Mouse (Mus musculus): ENCODE data around the gene Flnc. TPM values are rescaled to one million over a fixed set of nuclear protein-coding genes. Genes with fewer than 3 reads are reported as not detected.

The Flnc gene
- total and polyA plus RNA-seq, 2 experiments from 2014 or later: 1.8 to 19.4 TPM

- Histone ChIP-seq H3K9me3 (ENCODE audit: low read length) (no peaks in the 10 kb centered on the region), H3K27ac (no peak overlapping the region), H3K36me3 (ENCODE audit: insufficient read depth, low read length) (peaks cover 12% of the 10 kb centered on the region; the same call in 1 of the 2 replicates), H3K4me2 (ENCODE audit: low read depth, low read length) (no peak overlapping the region; the same call in 1 of the 2 replicates), H3K27me3 (ENCODE audit: insufficient read depth, low read length) (no peaks in the 10 kb centered on the region), H3K4me3 (ENCODE audit: low read length) (no peak overlapping the region), H3K4me1 (ENCODE audit: insufficient read depth, low read length) (no peaks in the 10 kb centered on the region), H3K9ac (replicated peaks; ENCODE audit: low read length) (no peak overlapping the region)
- TF ChIP-seq CTCF (IDR thresholded peaks at IDR 0.05; ENCODE audit: low read depth): no peak
- ATAC-seq (no peak), DNase-seq (ENCODE audit: low spot score) (no peak)
- 51% methylated on average over 2 of the region's 2 CpGs for WGBS
Measured at GRCm38 (mm10) chr6:29474736-29475135, 41.7 kb downstream of the Flnc start.

DNA sequence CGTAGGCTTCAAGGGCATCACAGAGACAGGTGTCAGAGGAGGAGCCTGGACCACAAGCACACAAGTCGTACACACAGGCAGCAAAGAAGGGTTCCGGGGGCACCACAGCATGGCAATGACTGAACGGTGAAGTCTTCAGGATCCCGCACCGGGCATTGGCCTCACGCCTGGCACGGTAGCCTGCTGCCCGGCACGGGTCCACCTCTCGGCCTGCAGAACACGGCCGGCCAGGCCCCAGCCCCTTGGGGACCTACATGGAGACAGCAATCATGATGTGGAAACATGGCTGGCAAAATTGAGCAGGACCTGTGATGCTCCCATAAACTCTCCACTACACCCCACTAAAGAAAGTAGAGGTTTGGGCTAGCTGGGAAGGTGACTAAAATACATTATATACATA lies 49.6 kb downstream of the Flnc start:
- no peak for ATAC-seq

GRCm38 (mm10) chr6:29484716-29485559 lies 51.9 kb downstream of the Flnc start:
- DNase-seq (ENCODE audit: low spot score) (peak; percentile 82), ATAC-seq (peak; percentile 64)
- Histone ChIP-seq H3K27me3 (ENCODE audit: insufficient read depth, low read length) (no peaks in the 10 kb centered on the region), H3K27ac (no peak overlapping the region), H3K4me1 (ENCODE audit: insufficient read depth, low read length) (no peaks in the 10 kb centered on the region), H3K4me2 (ENCODE audit: low read depth, low read length) (peak overlapping the region; percentile 62), H3K4me3 (ENCODE audit: low read length) (peak overlapping the region; percentile 21), H3K36me3 (ENCODE audit: insufficient read depth, low read length) (no peaks in the 10 kb centered on the region), H3K9me3 (ENCODE audit: low read length) (no peaks in the 10 kb centered on the region), H3K9ac (replicated peaks; ENCODE audit: low read length) (no peak overlapping the region)
- WGBS: 5% methylated on average over 26 of the region's 26 CpGs
- peak; percentile 96 for TF ChIP-seq CTCF (IDR thresholded peaks at IDR 0.05; ENCODE audit: low read depth)

More for the DNA sequence above, 49.6 kb downstream of the Flnc start:
- 92% methylated on average over 13 of the region's 13 CpGs for WGBS
- H3K36me3 ChIP-seq (ENCODE audit: insufficient read depth, low read length): no peaks in the 10 kb centered on the region
- no peak overlapping the region for H3K27ac ChIP-seq
- no peaks in the 10 kb centered on the region for H3K9me3 ChIP-seq (ENCODE audit: low read length)
- no peak for DNase-seq (ENCODE audit: low spot score)
- no peaks in the 10 kb centered on the region for H3K4me1 ChIP-seq (ENCODE audit: insufficient read depth, low read length)
- H3K9ac ChIP-seq (replicated peaks; ENCODE audit: low read length): no peak overlapping the region
- TF ChIP-seq CTCF (IDR thresholded peaks at IDR 0.05; ENCODE audit: low read depth): no peak
- no peaks in the 10 kb centered on the region for H3K27me3 ChIP-seq (ENCODE audit: insufficient read depth, low read length)
- no peak overlapping the region for H3K4me3 ChIP-seq (ENCODE audit: low read length)
- no peak overlapping the region for H3K4me2 ChIP-seq (ENCODE audit: low read depth, low read length)

GRCm38 (mm10) chr6:29485951-29486350 lies 52.9 kb downstream of the Flnc start:
- Histone ChIP-seq H3K9ac (replicated peaks; ENCODE audit: low read length) (no peak overlapping the region), H3K27me3 (ENCODE audit: insufficient read depth, low read length) (no peaks in the 10 kb centered on the region), H3K27ac (no peak overlapping the region), H3K4me2 (ENCODE audit: low read depth, low read length) (no peak overlapping the region), H3K4me1 (ENCODE audit: insufficient read depth, low read length) (no peaks in the 10 kb centered on the region), H3K4me3 (ENCODE audit: low read length) (no peak overlapping the region), H3K36me3 (ENCODE audit: insufficient read depth, low read length) (no peaks in the 10 kb centered on the region), H3K9me3 (ENCODE audit: low read length) (no peaks in the 10 kb centered on the region)
- 53% methylated on average over 2 of the region's 2 CpGs for WGBS
- TF ChIP-seq CTCF (IDR thresholded peaks at IDR 0.05; ENCODE audit: low read depth): no peak
- ATAC-seq (no peak), DNase-seq (ENCODE audit: low spot score) (no peak)

DNA sequence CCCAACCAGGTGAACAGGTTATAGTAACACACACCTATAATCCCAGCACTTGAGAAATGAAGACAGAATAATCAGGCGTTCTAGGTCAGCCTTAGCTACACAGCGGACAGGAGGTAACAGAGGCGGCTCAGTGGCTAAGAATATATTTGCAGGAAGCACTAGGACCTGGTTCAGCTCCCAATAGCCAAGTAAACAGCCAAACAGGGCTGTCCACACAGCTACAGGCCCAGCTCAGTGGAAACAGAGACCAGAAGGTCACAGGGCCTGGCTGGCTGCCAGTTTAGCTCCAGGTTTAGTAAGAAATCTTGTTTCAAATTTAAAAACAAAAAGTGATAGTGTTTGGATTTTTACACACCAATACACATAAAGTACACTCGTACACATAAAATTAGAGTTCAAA lies 61.0 kb downstream of the Flnc start:
- H3K27ac ChIP-seq: no peak overlapping the region
- no peaks in the 10 kb centered on the region for H3K36me3 ChIP-seq (ENCODE audit: insufficient read depth, low read length)
- TF ChIP-seq CTCF (IDR thresholded peaks at IDR 0.05; ENCODE audit: low read depth): no peak
- no peak for DNase-seq (ENCODE audit: low spot score)
- WGBS: 87% methylated on average over 4 of the region's 4 CpGs
- H3K4me2 ChIP-seq (ENCODE audit: low read depth, low read length): no peak overlapping the region
- H3K4me3 ChIP-seq (ENCODE audit: low read length): no peak overlapping the region
- ATAC-seq: no peak
- no peak overlapping the region for H3K9ac ChIP-seq (replicated peaks; ENCODE audit: low read length)
- H3K27me3 ChIP-seq (ENCODE audit: insufficient read depth, low read length): peaks cover 14% of the 10 kb centered on the region; the same call in 1 of the 2 replicates
- H3K9me3 ChIP-seq (ENCODE audit: low read length): no peaks in the 10 kb centered on the region
- H3K4me1 ChIP-seq (ENCODE audit: insufficient read depth, low read length): no peaks in the 10 kb centered on the region

GRCm38 (mm10) chr6:29496270-29496669 lies 63.2 kb downstream of the Flnc start:
- 19% methylated on average over 24 of the region's 25 CpGs for WGBS
- no peak overlapping the region for H3K4me3 ChIP-seq (ENCODE audit: low read length)

GRCm38 (mm10) chr6:29497791-29498190 lies 64.7 kb downstream of the Flnc start:
- TF ChIP-seq CTCF (IDR thresholded peaks at IDR 0.05; ENCODE audit: low read depth): no peak
- Histone ChIP-seq H3K27ac (no peak overlapping the region), H3K36me3 (ENCODE audit: insufficient read depth, low read length) (no peaks in the 10 kb centered on the region), H3K4me2 (ENCODE audit: low read depth, low read length) (no peak overlapping the region), H3K9me3 (ENCODE audit: low read length) (no peaks in the 10 kb centered on the region), H3K4me3 (ENCODE audit: low read length) (no peak overlapping the region), H3K4me1 (ENCODE audit: insufficient read depth, low read length) (no peaks in the 10 kb centered on the region), H3K9ac (replicated peaks; ENCODE audit: low read length) (no peak overlapping the region), H3K27me3 (ENCODE audit: insufficient read depth, low read length) (peaks cover 14% of the 10 kb centered on the region; the same call in 1 of the 2 replicates)
- peak; percentile 43 for DNase-seq (ENCODE audit: low spot score)
- WGBS: 38% methylated on average over 2 of the region's 2 CpGs
- ATAC-seq: peak; percentile 60

More at GRCm38 (mm10) chr6:29496270-29496669, 63.2 kb downstream of the Flnc start:
- H3K4me1 ChIP-seq (ENCODE audit: insufficient read depth, low read length): no peaks in the 10 kb centered on the region
- no peak for DNase-seq (ENCODE audit: low spot score)
- TF ChIP-seq CTCF (IDR thresholded peaks at IDR 0.05; ENCODE audit: low read depth): no peak
- ATAC-seq: no peak
- peaks cover 14% of the 10 kb centered on the region; the same call in 1 of the 2 replicates for H3K27me3 ChIP-seq (ENCODE audit: insufficient read depth, low read length)
- H3K4me2 ChIP-seq (ENCODE audit: low read depth, low read length): peak overlapping the region; percentile 25; the same call in 1 of the 2 replicates
- no peak overlapping the region for H3K9ac ChIP-seq (replicated peaks; ENCODE audit: low read length)
- H3K9me3 ChIP-seq (ENCODE audit: low read length): no peaks in the 10 kb centered on the region
- no peaks in the 10 kb centered on the region for H3K36me3 ChIP-seq (ENCODE audit: insufficient read depth, low read length)
- no peak overlapping the region for H3K27ac ChIP-seq

Data from hindbrain, postnatal 0 days (tissue).